Mouse (Mus musculus): ENCODE data around the gene Cdh13. TPM values are rescaled to one million over a fixed set of nuclear protein-coding genes. Genes with fewer than 3 reads are reported as not detected.

The Cdh13 gene
- total RNA-seq, 1 experiment from 2014 or later = 6.3 TPM

DNA sequence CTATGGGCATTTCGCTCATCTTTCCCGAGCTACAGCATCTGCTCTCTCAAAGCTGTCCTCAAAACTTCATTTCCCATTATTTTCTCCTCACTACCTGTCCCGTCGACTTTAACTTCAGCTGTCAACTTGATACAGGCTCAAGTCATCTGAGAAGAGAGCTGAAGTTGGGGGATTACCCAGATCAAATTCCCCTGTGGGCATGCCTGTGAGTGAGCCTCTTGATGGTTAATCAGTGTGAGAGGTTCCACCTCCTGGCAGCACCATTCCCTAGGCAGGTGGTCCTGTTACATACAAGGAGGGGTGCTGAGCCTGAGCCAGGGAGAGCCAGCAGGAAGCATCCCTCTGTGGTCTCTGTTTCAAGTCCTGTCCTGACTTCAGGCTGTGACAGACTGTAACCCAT is 519.6 kb downstream of the Cdh13 start:
- DNase-seq = no peak

GRCm38 (mm10) chr8:118809660-118810059 is 526.1 kb downstream of the Cdh13 start:
- DNase-seq = no peak

DNA sequence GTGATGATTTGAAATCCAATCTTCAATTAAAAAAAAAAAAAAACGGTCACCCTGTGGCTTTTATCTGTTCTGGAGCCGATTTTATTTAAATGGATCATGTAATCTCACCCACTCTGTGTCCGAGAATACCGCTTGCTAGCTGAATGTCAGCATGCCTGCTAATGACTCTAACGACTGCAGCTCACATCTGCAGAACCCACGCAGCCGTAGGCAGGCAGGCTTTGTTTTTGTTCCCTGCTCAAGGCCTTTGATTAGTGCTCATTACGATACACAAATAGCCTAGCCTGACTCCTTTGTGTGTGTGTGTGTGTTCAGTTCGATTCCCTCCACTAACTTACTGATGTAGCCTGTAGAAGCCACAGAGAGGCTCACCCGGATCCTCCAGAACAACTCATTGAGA is 531.5 kb downstream of the Cdh13 start:
- DNase-seq = no peak

GRCm38 (mm10) chr8:118826761-118827160 is 543.2 kb downstream of the Cdh13 start:
- no peak for DNase-seq

DNA sequence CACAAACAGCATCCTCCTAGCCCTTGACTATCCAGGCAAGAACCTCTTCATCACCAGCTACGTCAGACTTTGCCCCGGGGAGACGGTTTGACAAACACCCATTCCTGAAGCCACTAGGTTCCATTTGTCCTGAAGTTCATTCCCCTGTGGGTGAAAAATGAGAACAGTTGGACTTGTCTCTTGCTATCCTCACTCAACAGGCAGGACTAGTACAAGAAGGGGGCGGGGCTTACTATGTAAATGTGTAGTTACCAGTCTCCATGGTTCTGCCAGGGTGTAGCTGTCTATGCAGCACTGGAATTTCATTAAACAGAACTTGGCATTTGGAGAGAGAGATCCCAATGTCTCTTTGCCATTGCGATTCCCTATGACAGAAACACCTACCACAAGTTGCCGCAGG is 544.2 kb downstream of the Cdh13 start:
- no peak for DNase-seq

DNA sequence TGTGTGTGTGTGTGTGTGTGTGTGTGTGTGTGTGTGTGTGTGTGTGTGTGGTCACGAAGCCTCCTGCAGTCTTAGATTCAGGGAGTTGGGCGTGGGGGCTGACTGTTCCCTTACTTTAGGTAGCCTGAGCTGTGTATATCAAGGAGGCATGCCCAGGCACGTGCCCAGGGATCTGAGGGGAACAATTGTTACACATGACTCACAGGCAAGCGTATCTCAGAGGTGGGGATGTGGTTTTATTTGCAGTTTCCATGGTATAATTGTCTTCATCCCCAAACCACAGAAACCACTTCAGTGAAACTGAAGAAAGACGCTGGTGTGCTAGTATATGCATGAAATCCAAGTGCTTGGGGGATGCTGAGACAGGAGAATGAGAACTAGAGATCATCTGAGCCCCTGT is 546.8 kb downstream of the Cdh13 start:
- no peak for DNase-seq

GRCm38 (mm10) chr8:118831026-118831425 is 547.5 kb downstream of the Cdh13 start:
- DNase-seq = no peak

DNA sequence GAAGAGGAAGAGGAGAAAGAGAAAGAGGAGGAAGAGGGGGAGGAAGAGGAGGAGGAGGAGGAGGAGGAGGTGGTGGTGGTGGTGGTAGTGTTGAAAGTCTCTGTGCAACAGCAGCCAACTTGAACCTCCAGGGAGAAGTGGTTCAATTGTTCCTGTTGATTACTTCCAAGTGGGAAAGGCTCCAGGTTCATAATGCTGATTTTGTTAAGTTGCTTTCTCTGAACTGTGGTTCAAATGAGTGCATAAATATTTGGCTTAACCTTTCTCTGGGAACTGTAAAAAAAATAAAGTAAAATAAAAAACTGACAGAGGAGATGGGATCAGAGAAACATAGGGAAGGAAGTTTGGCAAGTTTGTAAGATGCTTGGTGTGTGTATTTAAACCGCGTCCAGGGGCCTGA is 555.3 kb downstream of the Cdh13 start:
- no peak for DNase-seq

- no peak for DNase-seq
These were observed 562.2 kb downstream of the Cdh13 start for GRCm38 (mm10) chr8:118845690-118846089.

DNA sequence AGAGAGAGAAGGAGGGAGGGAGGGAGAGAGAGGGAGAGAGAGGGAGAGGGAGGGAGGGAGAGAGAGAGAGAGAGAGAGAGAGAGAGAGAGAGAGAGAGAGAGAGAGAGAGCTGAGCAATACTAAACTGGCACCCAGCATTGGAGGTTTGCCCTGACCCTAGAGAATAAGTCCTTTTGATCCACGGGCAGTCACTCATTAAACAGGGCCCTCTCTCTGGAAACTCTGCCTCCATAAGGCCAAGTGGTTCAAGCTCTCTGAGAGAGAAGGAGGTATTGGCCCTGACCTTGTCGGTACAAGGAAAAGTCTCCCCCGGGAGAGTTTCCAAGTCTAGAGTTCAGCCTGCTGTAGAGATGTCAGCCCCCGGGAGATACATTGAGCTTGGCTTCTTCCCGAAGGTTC is 564.5 kb downstream of the Cdh13 start:
- no peak for DNase-seq

DNA sequence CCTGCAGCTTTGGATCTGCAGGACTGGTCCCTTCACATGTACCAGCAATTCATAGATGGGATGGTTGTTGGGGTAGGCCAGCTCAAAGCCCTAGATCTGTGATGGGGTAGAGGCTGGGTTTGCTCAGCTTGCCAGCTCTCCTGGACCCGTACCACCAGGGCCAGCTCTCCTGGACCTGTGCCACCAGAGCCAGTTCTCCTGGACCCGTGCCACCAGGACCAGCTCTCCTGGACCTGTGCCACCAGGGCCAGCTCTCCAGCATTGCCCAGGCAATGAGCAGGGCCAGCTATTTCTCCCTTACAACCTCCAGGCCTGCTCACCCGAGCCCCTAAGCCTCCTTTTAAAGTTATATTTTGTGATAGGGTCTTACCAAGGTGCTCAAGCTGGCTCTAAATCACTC is 566.0 kb downstream of the Cdh13 start:
- DNase-seq = peak; percentile 31

GRCm38 (mm10) chr8:118850381-118850780 is 566.8 kb downstream of the Cdh13 start:
- peak; percentile 57 for DNase-seq

DNA sequence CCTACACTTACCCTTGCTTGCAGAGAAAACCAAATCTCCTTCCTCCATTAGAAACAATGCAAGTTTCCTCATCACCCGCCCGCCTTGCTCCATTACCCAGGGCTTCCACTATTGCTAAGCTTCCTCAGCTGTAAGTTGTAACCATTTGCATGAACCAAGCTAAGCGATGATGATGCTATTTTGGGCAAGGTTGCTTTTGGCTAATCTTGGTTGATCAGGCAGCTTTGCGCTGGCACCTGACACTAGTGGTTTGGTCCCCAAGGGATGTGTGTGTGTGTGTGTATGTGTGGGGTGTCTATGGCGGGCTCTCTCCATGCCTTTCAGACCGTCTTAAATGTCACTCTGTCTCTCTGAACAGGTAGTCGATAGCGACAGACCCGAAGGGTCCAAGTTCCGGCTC is 567.8 kb downstream of the Cdh13 start:
- DNase-seq = no peak

DNA sequence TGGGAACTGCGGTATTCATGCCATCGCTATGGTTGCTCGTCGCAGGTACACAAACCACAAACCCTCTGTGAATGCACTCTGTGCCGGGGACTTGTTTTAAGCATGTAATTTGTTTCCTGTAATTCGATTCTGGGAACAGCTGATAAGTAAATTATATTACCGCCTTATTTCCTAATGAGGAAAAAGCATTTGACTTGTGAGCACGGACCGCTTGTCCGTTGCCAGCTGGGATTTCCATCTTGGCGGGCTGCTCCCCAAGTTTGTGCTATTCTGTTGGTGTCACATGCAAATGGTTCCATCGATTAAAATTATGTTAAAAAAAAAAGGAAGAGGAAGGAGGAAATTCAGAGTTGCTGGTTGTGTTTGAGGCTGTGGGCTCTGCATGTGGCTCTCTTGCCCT is 569.3 kb downstream of the Cdh13 start:
- DNase-seq = no peak

GRCm38 (mm10) chr8:118854656-118855055 is 571.1 kb downstream of the Cdh13 start:
- DNase-seq = no peak

DNA sequence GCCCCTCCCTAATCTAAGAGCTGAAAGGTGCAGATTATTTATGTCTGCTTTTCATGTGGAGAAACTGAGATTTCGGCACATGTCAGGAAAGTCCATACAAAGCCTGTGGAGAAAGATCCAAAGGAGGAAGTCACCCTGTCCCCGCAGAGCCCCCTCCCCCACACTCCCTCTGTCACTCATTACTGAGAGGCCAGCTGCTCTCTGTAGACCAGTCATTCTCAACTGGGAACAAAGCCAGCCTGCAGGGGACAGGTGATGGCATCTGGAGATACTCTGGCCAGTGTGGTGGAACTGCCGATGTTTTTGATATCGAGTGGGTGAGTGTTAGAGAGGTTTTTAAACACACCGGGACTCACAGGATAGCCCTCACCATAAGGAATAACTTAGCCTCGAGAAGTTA is 582.8 kb downstream of the Cdh13 start:
- DNase-seq = no peak

- DNase-seq = no peak
These were observed 587.2 kb downstream of the Cdh13 start for GRCm38 (mm10) chr8:118870711-118871110.

- no peak for DNase-seq
These were observed 596.6 kb downstream of the Cdh13 start for GRCm38 (mm10) chr8:118879939-118880825.

- DNase-seq = no peak
These were observed 600.8 kb downstream of the Cdh13 start for GRCm38 (mm10) chr8:118884296-118884695.

DNA sequence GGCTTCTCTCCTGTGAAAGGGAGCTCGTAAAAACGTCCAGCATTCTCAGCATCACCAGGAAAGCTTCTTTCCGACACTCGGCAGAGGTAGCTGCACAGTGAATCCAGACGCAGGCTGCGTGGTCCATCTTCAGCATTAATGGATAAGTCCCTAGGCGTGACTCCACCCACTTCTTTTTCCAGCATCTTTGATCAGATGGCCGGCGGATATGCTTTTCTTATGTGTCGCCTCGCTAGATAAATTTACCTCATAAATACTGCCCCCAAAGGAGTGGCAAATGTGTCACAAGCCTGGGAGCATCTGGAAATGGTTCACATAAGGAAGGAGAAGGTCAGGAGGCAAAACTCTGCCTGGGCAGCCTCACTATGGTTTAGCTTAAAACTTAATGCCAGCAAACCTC is 601.5 kb downstream of the Cdh13 start:
- no peak for DNase-seq

DNA sequence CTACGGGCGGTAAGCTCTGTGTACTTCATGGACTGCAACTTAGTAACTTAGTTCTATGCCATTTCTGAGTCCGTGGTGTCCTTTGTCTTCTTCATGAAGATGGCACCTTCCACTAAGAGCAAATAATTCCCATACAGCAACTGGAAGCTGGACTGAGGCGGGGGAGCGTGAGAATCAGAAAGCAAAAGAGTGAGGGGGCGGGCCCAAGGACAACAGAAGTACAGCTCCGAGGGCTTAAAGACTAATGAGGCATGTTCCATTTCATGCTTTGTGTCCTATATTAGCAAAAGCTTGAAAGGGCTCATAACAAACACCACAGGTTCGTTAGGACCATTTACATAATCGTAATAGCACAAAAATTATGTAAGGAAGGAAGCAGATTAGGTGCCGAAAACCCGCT is 618.9 kb downstream of the Cdh13 start:
- no peak for DNase-seq

DNA sequence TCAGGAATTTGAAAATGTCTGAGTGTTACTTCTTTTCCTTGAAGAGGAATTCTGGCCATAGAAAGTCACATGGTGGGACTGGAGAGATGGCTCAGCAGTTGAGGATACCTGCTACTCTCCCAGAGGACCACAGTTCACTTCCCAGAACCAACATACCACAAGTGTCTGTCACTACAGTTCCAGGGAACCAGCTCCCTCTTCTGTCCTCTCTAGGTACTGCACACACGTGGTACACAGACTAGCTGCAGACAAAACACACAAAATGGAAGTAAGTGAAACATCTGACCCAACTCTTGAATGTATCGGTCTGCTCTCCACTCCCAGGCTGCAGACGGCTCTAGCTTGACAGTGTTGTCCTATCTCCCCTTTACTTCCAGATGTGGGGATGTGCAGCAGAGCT is 633.0 kb downstream of the Cdh13 start:
- DNase-seq = no peak

DNA sequence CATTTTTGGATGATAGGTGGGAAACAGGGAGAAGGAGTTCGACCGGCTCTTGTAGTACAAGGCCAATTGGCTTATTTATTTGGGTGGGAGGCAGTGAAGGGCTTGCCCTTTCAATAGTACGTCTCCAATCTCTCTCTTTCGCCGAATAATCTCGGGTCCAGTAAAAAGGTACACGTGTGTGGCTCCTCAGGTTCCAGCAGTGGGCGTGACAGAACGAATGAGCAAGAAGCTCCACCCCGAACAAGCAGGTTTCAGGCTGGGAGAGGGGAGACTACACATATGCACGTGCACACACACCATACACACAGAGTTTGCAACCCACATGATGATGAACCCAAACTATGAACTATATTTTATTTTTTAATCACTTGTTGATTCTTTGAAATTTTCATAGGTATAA is 653.9 kb downstream of the Cdh13 start:
- DNase-seq = no peak

- DNase-seq = no peak
These were observed 654.5 kb downstream of the Cdh13 start for GRCm38 (mm10) chr8:118938025-118938424.
